Mouse (Mus musculus): ENCODE measurements around the gene Fhl2. TPM values are rescaled to one million over a fixed set of nuclear protein-coding genes. Genes with fewer than 3 reads are reported as not detected.

The Fhl2 gene
- polyA plus RNA-seq, 1 experiment from 2014 or later: 2.4 TPM

GRCm38 (mm10) chr1:43225531-43226151 is 28.9 kb upstream of the Fhl2 start:
- Histone ChIP-seq H3K9me3 (ENCODE audit: low read length) (no peaks in the 10 kb centered on the region), H3K27ac (ENCODE audit: low read depth) (no peak overlapping the region), H3K4me2 (ENCODE audit: low read depth, low read length) (no peak overlapping the region), H3K9ac (replicated peaks) (no peak overlapping the region), H3K36me3 (replicated peaks; ENCODE audit: insufficient read depth, low read length) (no peaks in the 10 kb centered on the region), H3K4me1 (ENCODE audit: insufficient read depth) (no peaks in the 10 kb centered on the region), H3K27me3 (ENCODE audit: insufficient read depth, low read length) (no peaks in the 10 kb centered on the region), H3K4me3 (ENCODE audit: low read depth, low read length) (no peak overlapping the region)
- WGBS (ENCODE audit: insufficient replicate concordance): 64% methylated on average over 8 of the region's 8 CpGs
- DNase-seq (no peak), ATAC-seq (no peak)
- no peak for TF ChIP-seq EP300 (IDR thresholded peaks at IDR 0.05; ENCODE audit: low read depth)
- no peak for TF ChIP-seq CTCF (IDR thresholded peaks at IDR 0.05; ENCODE audit: low read depth)

- DNase-seq (no peak), ATAC-seq (no peak)
- Histone ChIP-seq H3K4me1 (ENCODE audit: insufficient read depth) (no peaks in the 10 kb centered on the region), H3K9ac (replicated peaks) (no peak overlapping the region), H3K9me3 (ENCODE audit: low read length) (no peaks in the 10 kb centered on the region), H3K36me3 (replicated peaks; ENCODE audit: insufficient read depth, low read length) (no peaks in the 10 kb centered on the region), H3K27me3 (ENCODE audit: insufficient read depth, low read length) (no peaks in the 10 kb centered on the region), H3K4me3 (ENCODE audit: low read depth, low read length) (no peak overlapping the region), H3K4me2 (ENCODE audit: low read depth, low read length) (no peak overlapping the region), H3K27ac (ENCODE audit: low read depth) (no peak overlapping the region)
- WGBS (ENCODE audit: insufficient replicate concordance): 56% methylated on average over 4 of the region's 4 CpGs
- TF ChIP-seq CTCF (IDR thresholded peaks at IDR 0.05; ENCODE audit: low read depth): no peak
- TF ChIP-seq EP300 (IDR thresholded peaks at IDR 0.05; ENCODE audit: low read depth): no peak
Observed at GRCm38 (mm10) chr1:43224943-43225342, 28.2 kb upstream of the Fhl2 start.

GRCm38 (mm10) chr1:43224171-43224570 is 27.4 kb upstream of the Fhl2 start:
- no peaks in the 10 kb centered on the region for H3K4me1 ChIP-seq (ENCODE audit: insufficient read depth)
- H3K36me3 ChIP-seq (replicated peaks; ENCODE audit: insufficient read depth, low read length): no peaks in the 10 kb centered on the region
- H3K4me3 ChIP-seq (ENCODE audit: low read depth, low read length): no peak overlapping the region
- H3K27ac ChIP-seq (ENCODE audit: low read depth): no peak overlapping the region
- no peak for ATAC-seq
- no peak overlapping the region for H3K9ac ChIP-seq (replicated peaks)
- WGBS (ENCODE audit: insufficient replicate concordance): 36% methylated on average over 2 of the region's 2 CpGs
- no peak for TF ChIP-seq CTCF (IDR thresholded peaks at IDR 0.05; ENCODE audit: low read depth)
- no peaks in the 10 kb centered on the region for H3K27me3 ChIP-seq (ENCODE audit: insufficient read depth, low read length)
- H3K9me3 ChIP-seq (ENCODE audit: low read length): no peaks in the 10 kb centered on the region
- H3K4me2 ChIP-seq (ENCODE audit: low read depth, low read length): no peak overlapping the region
- no peak for DNase-seq

- 78% methylated on average over 5 of the region's 5 CpGs for WGBS (ENCODE audit: insufficient replicate concordance)
- Histone ChIP-seq H3K27me3 (ENCODE audit: insufficient read depth, low read length) (no peaks in the 10 kb centered on the region), H3K36me3 (replicated peaks; ENCODE audit: insufficient read depth, low read length) (no peaks in the 10 kb centered on the region), H3K9ac (replicated peaks) (no peak overlapping the region), H3K9me3 (ENCODE audit: low read length) (no peaks in the 10 kb centered on the region), H3K4me3 (ENCODE audit: low read depth, low read length) (no peak overlapping the region), H3K4me1 (ENCODE audit: insufficient read depth) (no peaks in the 10 kb centered on the region), H3K27ac (ENCODE audit: low read depth) (no peak overlapping the region), H3K4me2 (ENCODE audit: low read depth, low read length) (no peak overlapping the region)
- TF ChIP-seq CTCF (IDR thresholded peaks at IDR 0.05; ENCODE audit: low read depth) (no peak), EP300 (IDR thresholded peaks at IDR 0.05; ENCODE audit: low read depth) (no peak)
- ATAC-seq (no peak), DNase-seq (no peak)
Observed at GRCm38 (mm10) chr1:43223097-43223496, 26.3 kb upstream of the Fhl2 start.

GRCm38 (mm10) chr1:43218016-43218680 is 21.4 kb upstream of the Fhl2 start:
- Histone ChIP-seq H3K9ac (replicated peaks) (no peak overlapping the region), H3K9me3 (ENCODE audit: low read length) (no peaks in the 10 kb centered on the region), H3K27ac (ENCODE audit: low read depth) (no peak overlapping the region), H3K4me2 (ENCODE audit: low read depth, low read length) (no peak overlapping the region), H3K36me3 (replicated peaks; ENCODE audit: insufficient read depth, low read length) (no peaks in the 10 kb centered on the region), H3K4me3 (ENCODE audit: low read depth, low read length) (no peak overlapping the region), H3K27me3 (ENCODE audit: insufficient read depth, low read length) (no peaks in the 10 kb centered on the region), H3K4me1 (ENCODE audit: insufficient read depth) (no peaks in the 10 kb centered on the region)
- no peak for ATAC-seq
- DNase-seq: no peak
- WGBS (ENCODE audit: insufficient replicate concordance): 72% methylated on average over 3 of the region's 3 CpGs
- TF ChIP-seq CTCF (IDR thresholded peaks at IDR 0.05; ENCODE audit: low read depth) (no peak), EP300 (IDR thresholded peaks at IDR 0.05; ENCODE audit: low read depth) (no peak)

- Histone ChIP-seq H3K9me3 (ENCODE audit: low read length) (no peaks in the 10 kb centered on the region), H3K27me3 (ENCODE audit: insufficient read depth, low read length) (no peaks in the 10 kb centered on the region), H3K36me3 (replicated peaks; ENCODE audit: insufficient read depth, low read length) (no peaks in the 10 kb centered on the region), H3K4me1 (ENCODE audit: insufficient read depth) (no peaks in the 10 kb centered on the region), H3K4me3 (ENCODE audit: low read depth, low read length) (no peak overlapping the region), H3K27ac (ENCODE audit: low read depth) (no peak overlapping the region), H3K4me2 (ENCODE audit: low read depth, low read length) (no peak overlapping the region), H3K9ac (replicated peaks) (no peak overlapping the region)
- TF ChIP-seq CTCF (IDR thresholded peaks at IDR 0.05; ENCODE audit: low read depth) (no peak), EP300 (IDR thresholded peaks at IDR 0.05; ENCODE audit: low read depth) (no peak)
- ATAC-seq: no peak
- no peak for DNase-seq
- 72% methylated on average over 3 of the region's 3 CpGs for WGBS (ENCODE audit: insufficient replicate concordance)
Observed at GRCm38 (mm10) chr1:43215601-43216000, 18.8 kb upstream of the Fhl2 start.

Measured in liver, postnatal 0 days (tissue).